Mouse (Mus musculus) T-helper 2 cell (primary cell): ENCODE results near the gene Drap1.

ENCODE experiments used
- in situ Hi-C: fragments of 300-600 bp; cut with MboI, MseI; formaldehyde crosslinking; loops from one replicate; pipeline ENCODE4 v1.15.1; 2025; ENCODE audit warnings: high pct_unique_total_duplicates

The Drap1 gene

DNA sequence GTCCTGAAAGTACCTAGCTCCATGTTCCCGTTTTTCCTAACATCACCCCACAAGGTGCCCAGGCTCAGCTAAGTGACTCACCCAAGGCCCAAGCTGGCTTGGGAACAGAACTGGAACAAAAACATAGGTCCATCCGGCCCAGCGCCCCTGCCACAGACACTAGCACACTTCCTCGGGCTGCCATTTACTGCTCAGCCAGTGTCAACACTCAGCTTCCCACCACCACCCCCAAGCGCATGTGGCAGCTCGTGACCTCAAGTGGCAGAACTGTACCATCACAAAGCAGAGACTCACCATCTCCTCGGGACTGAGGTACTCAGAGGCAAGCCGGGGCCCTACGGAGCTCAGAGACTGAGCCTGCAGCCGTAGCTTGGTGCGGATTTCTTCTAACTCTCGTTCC lies 41.5 kb downstream of the Drap1 start:
- in situ Hi-C loops: no loop called here

DNA sequence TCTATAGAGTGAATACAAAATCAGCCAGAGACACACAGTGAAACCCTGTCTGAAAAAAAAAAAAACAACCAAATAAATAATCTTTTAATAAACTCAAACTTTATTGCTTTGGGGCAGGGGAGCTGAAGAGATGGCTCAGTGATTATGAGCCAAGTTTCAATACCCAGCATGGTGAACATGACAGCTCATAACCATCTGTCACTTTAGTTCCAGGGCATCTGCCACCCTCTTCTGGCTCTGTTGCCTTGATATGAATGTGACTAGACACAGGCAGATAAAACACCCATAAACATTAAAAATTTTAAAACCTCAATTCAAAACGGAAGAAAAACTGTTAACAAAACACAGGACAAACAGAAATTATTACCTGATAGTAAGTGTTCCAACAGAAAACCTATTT lies 47.3 kb downstream of the Drap1 start:
- in situ Hi-C loops: no loop called here

DNA sequence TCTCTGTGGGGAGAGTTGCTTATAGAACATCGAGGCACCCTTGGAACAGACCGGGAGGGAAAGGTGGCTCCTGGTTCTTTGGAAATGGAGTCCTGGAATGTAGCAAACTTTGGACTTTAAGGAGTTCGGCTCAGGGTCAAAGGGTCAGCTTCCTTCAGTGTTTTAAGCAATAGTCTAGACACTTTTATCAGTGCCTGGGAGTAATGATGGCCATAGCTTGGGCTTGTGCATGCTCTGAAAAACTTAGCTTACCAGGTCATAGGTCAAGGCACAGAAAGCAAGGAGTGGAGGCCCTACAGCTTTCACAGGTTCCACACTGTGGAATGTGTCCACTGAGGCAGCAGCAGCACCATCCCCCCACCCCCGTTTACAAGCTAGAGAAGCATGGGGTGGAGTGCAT lies 50.0 kb downstream of the Drap1 start:
- in situ Hi-C loops: no loop called here

DNA sequence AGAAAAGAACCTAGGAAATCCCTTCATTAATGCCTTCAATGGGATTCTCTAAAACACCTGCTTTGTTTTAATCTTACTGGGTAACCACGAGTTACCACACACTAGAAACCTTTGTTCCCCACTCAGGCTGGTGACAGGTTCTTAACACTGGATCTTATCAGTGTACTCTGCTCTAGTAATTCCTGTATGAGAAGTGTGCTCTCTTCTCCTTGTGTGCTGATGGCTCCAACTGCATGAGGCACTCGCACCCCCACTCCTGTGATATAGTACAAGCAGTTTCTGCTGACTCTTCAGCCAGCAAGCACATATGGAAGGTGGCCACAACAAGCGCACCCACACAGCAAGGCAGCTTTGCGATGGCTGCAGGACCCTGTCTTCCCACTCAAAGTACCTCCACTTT lies 50.6 kb downstream of the Drap1 start:
- in situ Hi-C loops: no loop called here
